Mouse (Mus musculus): ENCODE measurements around the gene AI182371. TPM values are rescaled to one million over a fixed set of nuclear protein-coding genes. Genes with fewer than 3 reads are reported as not detected.

Gene AI182371
- total RNA-seq, 1 experiment, result 0.58 TPM

DNA sequence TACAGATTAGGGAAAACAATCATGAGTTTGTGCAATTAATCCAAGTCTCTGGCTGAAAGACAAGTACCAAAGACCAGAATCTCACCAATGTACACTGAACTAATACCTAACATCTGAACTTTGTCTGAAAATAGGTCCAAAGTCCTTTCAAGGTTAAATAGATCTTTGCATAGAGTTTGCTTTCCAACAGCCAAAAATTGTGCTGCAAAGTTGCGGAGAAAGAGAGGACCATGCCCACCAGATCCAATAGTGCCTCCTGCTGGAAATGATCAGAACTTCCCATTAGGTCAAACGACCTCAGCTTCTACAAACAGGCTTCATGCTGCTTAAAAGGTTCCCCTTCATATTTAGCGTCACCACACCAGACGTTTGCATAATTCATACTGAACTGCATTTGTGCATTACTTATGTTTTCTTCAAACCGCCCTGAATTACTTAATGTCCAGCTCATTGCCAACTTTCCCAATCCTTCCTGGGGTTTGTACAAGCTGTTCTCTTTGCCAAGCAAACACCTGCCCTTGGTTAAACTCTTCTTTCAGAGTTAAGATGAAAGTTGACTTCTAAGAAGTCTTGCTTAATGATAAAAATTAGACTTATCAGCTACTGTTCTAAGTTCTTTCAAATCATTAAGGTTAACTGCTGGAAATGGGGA, 6.8 kb upstream of the AI182371 start:
- Histone ChIP-seq H3K4me3 (ENCODE audit: insufficient read depth in 1 of 2, low read depth in 1 of 2, low read length in 2 of 2, poor library complexity in 1 of 2, severe bottlenecking in 1 of 2) (no peak overlapping the region), H3K4me1 (ENCODE audit: control insufficient read depth in 2 of 2, insufficient read depth in 2 of 2, low read length in 2 of 2, poor library complexity in 1 of 2) (no peaks in the 10 kb centered on the region), H3K9ac (ENCODE audit: insufficient read depth, low read depth, low read length, poor library complexity, severe bottlenecking) (no peak overlapping the region), H3K36me3 (ENCODE audit: control insufficient read depth, insufficient read depth, low read length, poor library complexity, severe bottlenecking) (no peaks in the 10 kb centered on the region), H3K27ac (ENCODE audit: insufficient read depth, low read depth, low read length, poor library complexity, severe bottlenecking) (no peak overlapping the region), H3K9me3 (ENCODE audit: control insufficient read depth, insufficient read depth, low read depth, low read length) (no peaks in the 10 kb centered on the region)
- TF ChIP-seq CHD2 (IDR thresholded peaks at IDR 0.05; ENCODE audit: low read depth, low read length) (no peak), MAFK (IDR thresholded peaks at IDR 0.05; ENCODE audit: insufficient read depth, low read depth, low read length) (no peak), ZC3H11A (IDR thresholded peaks at IDR 0.05; ENCODE audit: borderline replicate concordance, low read depth, low read length) (peak; percentile 67; the same call in 1 of the 2 replicates), HCFC1 (IDR thresholded peaks at IDR 0.05; ENCODE audit: borderline replicate concordance, insufficient read depth, low read length) (no peak), ZNF384 (IDR thresholded peaks at IDR 0.05; ENCODE audit: low read depth, low read length) (no peak)
- in situ Hi-C loops (cut with MboI; ENCODE audit: low sequenced_read_pairs in 2 of 2, unreplicated experiment in 2 of 2), result loop anchor here in 1 of 2 experiments (25.0 kb wide), 1 partner anchor 271 kb away; the partner anchor contains the start of genes Fbxw2 and Gm34653
- peak; percentile 52 for DNase-seq (ENCODE audit: low read depth, low spot score)

GRCm38 (mm10) chr2:35104843-35105242, 3.5 kb upstream of the AI182371 start:
- Histone ChIP-seq H3K9ac (ENCODE audit: insufficient read depth, low read depth, low read length, poor library complexity, severe bottlenecking) (no peak overlapping the region), H3K4me1 (ENCODE audit: control insufficient read depth in 2 of 2, insufficient read depth in 2 of 2, low read length in 2 of 2, poor library complexity in 1 of 2) (no peaks in the 10 kb centered on the region), H3K9me3 (ENCODE audit: control insufficient read depth, insufficient read depth, low read depth, low read length) (no peaks in the 10 kb centered on the region), H3K27ac (ENCODE audit: insufficient read depth, low read depth, low read length, poor library complexity, severe bottlenecking) (no peak overlapping the region), H3K4me3 (ENCODE audit: insufficient read depth in 1 of 2, low read depth in 1 of 2, low read length in 2 of 2, poor library complexity in 1 of 2, severe bottlenecking in 1 of 2) (no peak overlapping the region), H3K36me3 (ENCODE audit: control insufficient read depth, insufficient read depth, low read length, poor library complexity, severe bottlenecking) (no peaks in the 10 kb centered on the region)
- DNase-seq (ENCODE audit: low read depth, low spot score), result no peak
- TF ChIP-seq CHD2 (IDR thresholded peaks at IDR 0.05; ENCODE audit: low read depth, low read length), result no peak
- TF ChIP-seq HCFC1 (IDR thresholded peaks at IDR 0.05; ENCODE audit: borderline replicate concordance, insufficient read depth, low read length), result no peak
- TF ChIP-seq MAFK (IDR thresholded peaks at IDR 0.05; ENCODE audit: insufficient read depth, low read depth, low read length), result no peak
- TF ChIP-seq ZNF384 (IDR thresholded peaks at IDR 0.05; ENCODE audit: low read depth, low read length), result no peak
- no peak for TF ChIP-seq ZC3H11A (IDR thresholded peaks at IDR 0.05; ENCODE audit: borderline replicate concordance, low read depth, low read length)
- in situ Hi-C loops (cut with MboI; ENCODE audit: low sequenced_read_pairs in 2 of 2, unreplicated experiment in 2 of 2), result loop anchor here in 1 of 2 experiments (25.0 kb wide), 1 partner anchor 268 kb away; the partner anchor contains the start of genes Fbxw2 and Gm34653

GRCm38 (mm10) chr2:35103558-35103957, 2.2 kb upstream of the AI182371 start:
- H3K9ac ChIP-seq (ENCODE audit: insufficient read depth, low read depth, low read length, poor library complexity, severe bottlenecking), result no peak overlapping the region
- no peaks in the 10 kb centered on the region for H3K4me1 ChIP-seq (ENCODE audit: control insufficient read depth in 2 of 2, insufficient read depth in 2 of 2, low read length in 2 of 2, poor library complexity in 1 of 2)
- TF ChIP-seq HCFC1 (IDR thresholded peaks at IDR 0.05; ENCODE audit: borderline replicate concordance, insufficient read depth, low read length), result no peak
- H3K27ac ChIP-seq (ENCODE audit: insufficient read depth, low read depth, low read length, poor library complexity, severe bottlenecking), result no peak overlapping the region
- H3K36me3 ChIP-seq (ENCODE audit: control insufficient read depth, insufficient read depth, low read length, poor library complexity, severe bottlenecking), result no peaks in the 10 kb centered on the region
- H3K9me3 ChIP-seq (ENCODE audit: control insufficient read depth, insufficient read depth, low read depth, low read length), result no peaks in the 10 kb centered on the region
- DNase-seq (ENCODE audit: low read depth, low spot score), result no peak
- in situ Hi-C loops (cut with MboI; ENCODE audit: low sequenced_read_pairs in 2 of 2, unreplicated experiment in 2 of 2), result loop anchor here in 1 of 2 experiments (25.0 kb wide), 1 partner anchor 266 kb away; the partner anchor contains the start of genes Fbxw2 and Gm34653
- H3K4me3 ChIP-seq (ENCODE audit: insufficient read depth in 1 of 2, low read depth in 1 of 2, low read length in 2 of 2, poor library complexity in 1 of 2, severe bottlenecking in 1 of 2), result no peak overlapping the region

DNA sequence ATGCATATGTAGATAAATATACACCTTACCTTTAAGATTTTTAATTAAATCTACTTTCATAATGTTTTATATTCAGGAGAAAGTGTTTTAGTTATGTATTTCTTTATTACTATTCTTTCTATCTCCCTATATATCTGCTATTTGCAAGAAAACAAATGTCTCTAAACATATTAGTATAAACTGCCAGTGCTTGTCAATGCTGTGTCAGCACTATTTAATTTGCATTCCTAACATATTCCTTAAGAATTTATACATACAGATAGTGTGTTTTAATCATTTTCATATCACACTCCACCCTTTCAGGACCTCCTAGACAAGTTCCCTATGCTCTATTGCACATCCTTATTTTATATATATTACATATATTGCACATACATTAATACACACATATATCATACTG, 1.4 kb upstream of the AI182371 start:
- Histone ChIP-seq H3K36me3 (ENCODE audit: control insufficient read depth, insufficient read depth, low read length, poor library complexity, severe bottlenecking) (no peaks in the 10 kb centered on the region), H3K4me3 (ENCODE audit: insufficient read depth in 1 of 2, low read depth in 1 of 2, low read length in 2 of 2, poor library complexity in 1 of 2, severe bottlenecking in 1 of 2) (no peak overlapping the region), H3K9ac (ENCODE audit: insufficient read depth, low read depth, low read length, poor library complexity, severe bottlenecking) (no peak overlapping the region), H3K9me3 (ENCODE audit: control insufficient read depth, insufficient read depth, low read depth, low read length) (no peaks in the 10 kb centered on the region), H3K4me1 (ENCODE audit: control insufficient read depth in 2 of 2, insufficient read depth in 2 of 2, low read length in 2 of 2, poor library complexity in 1 of 2) (no peaks in the 10 kb centered on the region), H3K27ac (ENCODE audit: insufficient read depth, low read depth, low read length, poor library complexity, severe bottlenecking) (no peak overlapping the region)
- in situ Hi-C loops (cut with MboI; ENCODE audit: low sequenced_read_pairs in 2 of 2, unreplicated experiment in 2 of 2), result loop anchor here in 1 of 2 experiments (25.0 kb wide), 1 partner anchor 265 kb away; the partner anchor contains the start of genes Fbxw2 and Gm34653
- DNase-seq (ENCODE audit: low read depth, low spot score), result no peak
- TF ChIP-seq CHD2 (IDR thresholded peaks at IDR 0.05; ENCODE audit: low read depth, low read length) (no peak), MAFK (IDR thresholded peaks at IDR 0.05; ENCODE audit: insufficient read depth, low read depth, low read length) (peak; percentile 81)

- H3K27ac ChIP-seq (ENCODE audit: insufficient read depth, low read depth, low read length, poor library complexity, severe bottlenecking), result no peak overlapping the region
- H3K36me3 ChIP-seq (ENCODE audit: control insufficient read depth, insufficient read depth, low read length, poor library complexity, severe bottlenecking), result no peaks in the 10 kb centered on the region
- TF ChIP-seq ZC3H11A (IDR thresholded peaks at IDR 0.05; ENCODE audit: borderline replicate concordance, low read depth, low read length) (no peak), CHD2 (IDR thresholded peaks at IDR 0.05; ENCODE audit: low read depth, low read length) (no peak), ZNF384 (IDR thresholded peaks at IDR 0.05; ENCODE audit: low read depth, low read length) (no peak), MAFK (IDR thresholded peaks at IDR 0.05; ENCODE audit: insufficient read depth, low read depth, low read length) (no peak), HCFC1 (IDR thresholded peaks at IDR 0.05; ENCODE audit: borderline replicate concordance, insufficient read depth, low read length) (no peak)
- H3K4me1 ChIP-seq (ENCODE audit: control insufficient read depth in 2 of 2, insufficient read depth in 2 of 2, low read length in 2 of 2, poor library complexity in 1 of 2), result no peaks in the 10 kb centered on the region
- no peak for DNase-seq (ENCODE audit: low read depth, low spot score)
- H3K9ac ChIP-seq (ENCODE audit: insufficient read depth, low read depth, low read length, poor library complexity, severe bottlenecking), result no peak overlapping the region
- in situ Hi-C loops (cut with MboI; ENCODE audit: low sequenced_read_pairs in 2 of 2, unreplicated experiment in 2 of 2), result loop anchor here in 1 of 2 experiments (25.0 kb wide), 1 partner anchor 263 kb away; the partner anchor contains the start of genes Fbxw2 and Gm34653
- no peaks in the 10 kb centered on the region for H3K9me3 ChIP-seq (ENCODE audit: control insufficient read depth, insufficient read depth, low read depth, low read length)
- no peak overlapping the region for H3K4me3 ChIP-seq (ENCODE audit: insufficient read depth in 1 of 2, low read depth in 1 of 2, low read length in 2 of 2, poor library complexity in 1 of 2, severe bottlenecking in 1 of 2)
Measured at GRCm38 (mm10) chr2:35100529-35100928, 814 bp downstream of the AI182371 start.
